Mouse (Mus musculus) central nervous system, embryonic 18 days (tissue): ENCODE results near the gene Insl3. TPM values are rescaled to one million over a fixed set of nuclear protein-coding genes. Genes with fewer than 3 reads are reported as not detected.

ENCODE experiments used
- polyA plus RNA-seq: library from polyadenylated mRNA; depleted of rRNA; stranded (reverse); fragments of >200 nt; gene quantifications from 2 replicates; pipeline ENCODE4 v1.2.3, GENCODE M21; 2012; rRNA removed

Insl3 gene
- polyA plus RNA-seq, result 1.2 and 2.9 TPM in 2 replicates

DNA sequence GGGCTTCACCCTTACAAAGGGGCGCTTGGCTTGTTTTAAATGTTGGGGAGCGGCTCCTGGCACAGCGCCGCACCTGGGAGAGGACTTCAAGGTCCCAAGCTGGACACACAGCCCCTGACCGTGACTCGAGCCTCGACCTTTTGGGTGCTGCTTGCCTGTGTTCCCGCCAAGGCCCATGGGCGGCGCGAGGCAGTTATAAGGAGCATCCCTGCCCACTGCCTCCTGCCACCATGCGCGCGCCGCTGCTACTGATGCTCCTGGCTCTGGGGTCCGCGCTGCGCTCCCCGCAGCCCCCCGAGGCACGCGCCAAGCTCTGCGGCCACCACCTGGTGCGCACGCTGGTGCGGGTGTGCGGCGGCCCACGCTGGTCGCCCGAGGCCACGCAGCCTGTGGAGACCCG is at the start of gene Insl3:
Gene Insl3, plus strand, starts transcription at position 187 of the 400 bp plus-strand sequence.

GRCm38 (mm10) chr8:71671549-71671965 is 17.5 kb upstream of the Insl3 start, which contains the start of gene Unc13a:
Gene Unc13a, minus strand, starts transcription at chr8:71671757.

GRCm38 (mm10) chr8:71676020-71676741 is 12.8 kb upstream of the Insl3 start, which contains the start of gene Jak3:
Gene Jak3, plus strand, starts transcription at chr8:71676296.

DNA sequence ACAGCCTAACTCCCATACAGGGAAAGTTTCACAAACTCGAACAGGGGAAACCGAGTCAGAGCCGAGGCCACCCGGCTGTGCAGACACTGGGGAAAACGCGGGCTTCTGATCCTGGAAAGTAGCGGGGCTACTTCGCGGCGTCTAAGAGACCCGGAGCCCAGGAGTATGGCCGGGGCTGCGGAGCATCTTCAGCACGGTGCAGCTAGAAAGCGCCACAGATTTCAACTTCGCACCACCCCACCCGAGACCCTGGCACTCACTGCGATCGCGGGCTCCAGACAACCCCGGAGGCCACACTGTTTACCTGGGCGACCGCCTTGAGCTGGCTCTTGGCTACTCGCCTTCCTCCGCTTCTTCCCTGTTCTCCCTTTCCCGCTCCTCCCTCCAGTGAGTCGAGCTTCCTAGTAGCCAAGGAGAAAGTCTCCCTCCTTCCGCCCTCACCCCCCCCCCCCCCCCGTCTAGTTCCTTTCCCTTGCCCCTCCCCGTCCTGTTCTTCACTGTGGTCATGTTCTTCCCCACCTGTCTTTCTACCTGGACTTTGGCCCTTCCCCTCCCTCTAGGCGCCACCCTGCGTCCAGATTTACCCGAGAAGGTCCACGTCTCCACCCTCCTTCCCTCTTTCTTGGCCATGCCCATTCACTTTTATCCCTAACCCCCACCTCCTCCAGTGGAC is 12.5 kb downstream of the Insl3 start, which contains the start of gene B3gnt3:
Gene B3gnt3, minus strand, starts transcription at position 376 of the 673 bp plus-strand sequence.

GRCm38 (mm10) chr8:71725122-71725924 is 36.3 kb downstream of the Insl3 start, which contains the start of gene Fcho1:
Gene Fcho1, minus strand, starts transcription at chr8:71725716.

Other genes starting within 250 kb of the Insl3 start
- gene Abhd8, start 225.6 kb upstream of the Insl3 start, polyA plus RNA-seq, result 155 and 157 TPM in 2 replicates
- gene Mrpl34, start 224.3 kb upstream of the Insl3 start, polyA plus RNA-seq, result 85.0 and 87.9 TPM in 2 replicates
- 190 and 206 TPM in 2 replicates for gene Dda1, start 220.0 kb upstream of the Insl3 start, polyA plus RNA-seq
- gene Ano8, start 203.3 kb upstream of the Insl3 start, polyA plus RNA-seq, result 123 and 129 TPM in 2 replicates
- gene Gtpbp3, start 201.1 kb upstream of the Insl3 start, polyA plus RNA-seq, result 26.4 and 27.6 TPM in 2 replicates
- gene Plvap, start 177.5 kb upstream of the Insl3 start, polyA plus RNA-seq, result 5.8 and 9.6 TPM in 2 replicates
- 0.12 and 0.76 TPM in 2 replicates for gene Ccdc194, start 163.5 kb upstream of the Insl3 start, polyA plus RNA-seq
- gene Bst2, start 151.8 kb upstream of the Insl3 start, polyA plus RNA-seq, result 23.7 and 32.4 TPM in 2 replicates
- gene Mvb12a, start 146.3 kb upstream of the Insl3 start, polyA plus RNA-seq, result 83.5 and 85.0 TPM in 2 replicates
- 0.06 and 0.16 TPM in 2 replicates for gene Tmem221, start 130.3 kb upstream of the Insl3 start, polyA plus RNA-seq
- gene Nxnl1, start 122.6 kb upstream of the Insl3 start, polyA plus RNA-seq, result 0.04 TPM in 1 of 2 replicates, not detected in the other
- 125 and 129 TPM in 2 replicates for gene Slc27a1, start 120.3 kb upstream of the Insl3 start, polyA plus RNA-seq
- gene Pgls, start 97.0 kb upstream of the Insl3 start, polyA plus RNA-seq, result 81.8 and 92.2 TPM in 2 replicates
- 8.6 and 9.1 TPM in 2 replicates for gene Fam129c, start 91.6 kb upstream of the Insl3 start, polyA plus RNA-seq
- gene Colgalt1, start 78.2 kb upstream of the Insl3 start, polyA plus RNA-seq, result 164 and 174 TPM in 2 replicates
- gene Unc13a, start 17.5 kb upstream of the Insl3 start, polyA plus RNA-seq, result 123 and 130 TPM in 2 replicates
- 5.1 TPM in 2 replicates for gene Jak3, start 12.9 kb upstream of the Insl3 start, polyA plus RNA-seq
- 0.54 and 0.59 TPM in 2 replicates for gene B3gnt3, start 12.6 kb downstream of the Insl3 start, polyA plus RNA-seq
- 189 and 205 TPM in 2 replicates for gene Fcho1, start 36.5 kb downstream of the Insl3 start, polyA plus RNA-seq
- gene Zfp709, start 192.8 kb downstream of the Insl3 start, polyA plus RNA-seq, result 3.2 and 3.5 TPM in 2 replicates
- 11.0 and 11.7 TPM in 2 replicates for gene Zfp882, start 219.4 kb downstream of the Insl3 start, polyA plus RNA-seq
- gene Zfp617, start 219.4 kb downstream of the Insl3 start, polyA plus RNA-seq, result 18.4 and 20.8 TPM in 2 replicates